Mouse (Mus musculus) MEL (cell line): ENCODE results near the gene Gm8251. TPM values are rescaled to one million over a fixed set of nuclear protein-coding genes. Genes with fewer than 3 reads are reported as not detected.

Experiments used
- DNase-seq: peaks from one replicate; pipeline ENCODE4 v3.0.0; 2011; ENCODE audit warnings: low read depth, low spot score
- H3K27ac ChIP-seq: 2 replicates; pipeline ENCODE4 v1.5.1; 2012; ENCODE audit warnings: low read depth, mild to moderate bottlenecking, control low read depth, low read length, moderate library complexity; ENCODE audit not compliant: control insufficient read depth
- H3K27me3 ChIP-seq, 2 experiments: fragments of 150-350 bp in 1 of 2; sonication (generic) in 1 of 2; 2 replicates each; pipeline ENCODE4 v1.6.1; 2012; ENCODE audit warnings: low read length in 2 of 2, mild to moderate bottlenecking in 2 of 2, improper control_type of control experiment in 1 of 2, moderate library complexity in 1 of 2; ENCODE audit not compliant: insufficient read depth in 2 of 2, control insufficient read depth in 1 of 2
- H3K36me3 ChIP-seq, 2 experiments: 2 replicates each; pipeline ENCODE4 v1.6.1; 2012 to 2014; ENCODE audit warnings: low read length in 2 of 2, improper control_type of control experiment in 1 of 2, inconsistent platforms in 1 of 2, mild to moderate bottlenecking in 1 of 2; ENCODE audit not compliant: insufficient read depth in 2 of 2, control insufficient read depth in 1 of 2
- H3K4me1 ChIP-seq, 2 experiments: fragments of 150-350 bp in 1 of 2; sonication (generic) in 1 of 2; 2 replicates each; pipeline ENCODE4 v1.6.1; 2012; ENCODE audit warnings: low read length in 2 of 2, improper control_type of control experiment in 1 of 2, mild to moderate bottlenecking in 1 of 2; ENCODE audit not compliant: insufficient read depth in 2 of 2, control insufficient read depth in 1 of 2
- H3K4me3 ChIP-seq, 2 experiments: fragments of 150-350 bp in 1 of 2; sonication (generic) in 1 of 2; 2 replicates each; pipeline ENCODE4 v1.5.1; 2012; ENCODE audit warnings: low read depth in 2 of 2, low read length in 2 of 2, mild to moderate bottlenecking in 2 of 2, moderate library complexity in 2 of 2, control low read depth in 1 of 2, improper control_type of control experiment in 1 of 2; ENCODE audit not compliant: control insufficient read depth in 1 of 2, insufficient read depth in 1 of 2
- H3K79me2 ChIP-seq: 2 replicates; pipeline ENCODE4 v1.6.1; 2012; ENCODE audit warnings: mild to moderate bottlenecking, low read length, moderate library complexity; ENCODE audit not compliant: control insufficient read depth, poor library complexity, insufficient read depth
- H3K9ac ChIP-seq: 2 replicates; pipeline ENCODE4 v1.6.1; 2012; ENCODE audit warnings: low read depth, mild to moderate bottlenecking, control low read depth, low read length, moderate library complexity; ENCODE audit not compliant: control insufficient read depth, poor library complexity, severe bottlenecking
- H3K9me3 ChIP-seq: fragments of 150-350 bp; sonication (generic); replicated peaks from 2 replicates; pipeline ENCODE4 v1.6.1; 2012; ENCODE audit warnings: mild to moderate bottlenecking, low read length, improper control_type of control experiment, moderate library complexity; ENCODE audit not compliant: insufficient read depth
- BHLHE40 ChIP-seq: IDR thresholded peaks from 2 replicates; pipeline ENCODE4 v1.6.1; 2012; ENCODE audit warnings: low read depth, mild to moderate bottlenecking, inconsistent platforms, low read length, improper control_type of control experiment, borderline replicate concordance
- CHD1 ChIP-seq: IDR thresholded peaks from 2 replicates; pipeline ENCODE4 v1.6.1; 2012; ENCODE audit warnings: low read depth, mild to moderate bottlenecking, inconsistent platforms, low read length, improper control_type of control experiment
- E2F4 ChIP-seq: IDR thresholded peaks from 2 replicates; pipeline ENCODE4 v1.6.1; 2011; ENCODE audit warnings: low read depth, low read length, improper control_type of control experiment, borderline replicate concordance
- ELF1 ChIP-seq: IDR thresholded peaks from 2 replicates; pipeline ENCODE4 v1.6.1; 2014; ENCODE audit warnings: low read depth, mild to moderate bottlenecking, inconsistent platforms, low read length, improper control_type of control experiment, moderate library complexity
- EP300 ChIP-seq, 2 experiments: IDR thresholded peaks; 2 replicates each; pipeline ENCODE4 v1.6.1; 2011; ENCODE audit warnings: improper control_type of control experiment in 2 of 2, low read length in 2 of 2, low read depth in 1 of 2, mild to moderate bottlenecking in 1 of 2
- GABPA ChIP-seq: IDR thresholded peaks from 2 replicates; pipeline ENCODE4 v1.6.1; 2012; ENCODE audit warnings: low read depth, mild to moderate bottlenecking, inconsistent platforms, low read length, improper control_type of control experiment, moderate library complexity
- JUND ChIP-seq: IDR thresholded peaks from 2 replicates; pipeline ENCODE4 v1.6.1; 2011; ENCODE audit warnings: low read depth, mild to moderate bottlenecking, improper control_type of control experiment, low read length
- KAT2A ChIP-seq: conservative IDR thresholded peaks from 2 replicates; pipeline ENCODE4 v1.6.1; 2012; ENCODE audit warnings: low read depth, low read length, improper control_type of control experiment, inconsistent platforms
- MAX ChIP-seq: IDR thresholded peaks from 2 replicates; pipeline ENCODE4 v1.6.1; 2011; ENCODE audit warnings: low read length, improper control_type of control experiment
- NELFE ChIP-seq: IDR thresholded peaks from 2 replicates; pipeline ENCODE4 v1.6.1; 2011; ENCODE audit warnings: low read depth, low read length, improper control_type of control experiment
- POLR2A ChIP-seq, 2 experiments: IDR thresholded peaks; 2 replicates each; pipeline ENCODE4 v1.6.1; 2011 to 2012; ENCODE audit warnings: low read length in 2 of 2, mild to moderate bottlenecking in 2 of 2, control low read depth in 1 of 2, improper control_type of control experiment in 1 of 2, low read depth in 1 of 2, moderate library complexity in 1 of 2; ENCODE audit not compliant: control insufficient read depth in 1 of 2, insufficient read depth in 1 of 2, poor library complexity in 1 of 2
- TAL1 ChIP-seq: IDR thresholded peaks from 2 replicates; pipeline ENCODE4 v1.6.1; 2012; ENCODE audit warnings: mild to moderate bottlenecking, inconsistent platforms, low read length, moderate library complexity, mixed read lengths
- TBP ChIP-seq: IDR thresholded peaks from 2 replicates; pipeline ENCODE4 v1.8.0; 2011; ENCODE audit warnings: low read depth, low read length, improper control_type of control experiment
- TCF12 ChIP-seq: IDR thresholded peaks from 2 replicates; pipeline ENCODE4 v1.6.1; 2014; ENCODE audit warnings: low read depth, mild to moderate bottlenecking, inconsistent platforms, low read length, improper control_type of control experiment, moderate library complexity
- ZKSCAN1 ChIP-seq: IDR thresholded peaks from 2 replicates; pipeline ENCODE4 v1.6.1; 2012; ENCODE audit warnings: low read depth, mild to moderate bottlenecking, inconsistent platforms, low read length, improper control_type of control experiment, moderate library complexity
- ZNF384 ChIP-seq: IDR thresholded peaks from 2 replicates; pipeline ENCODE4 v1.6.1; 2012; ENCODE audit warnings: low read depth, mild to moderate bottlenecking, inconsistent platforms, low read length, improper control_type of control experiment
- polyA plus RNA-seq, 2 experiments: library from polyadenylated mRNA; stranded (reverse) in 1 of 2; unstranded in 1 of 2; fragments of >175 nt in 1 of 2; fragments of >200 nt in 1 of 2; gene quantifications; 2 replicates each; pipeline versions ENCODE4 v1.2.1 to v1.2.4; 2012; ENCODE audit warnings: low replicate concordance in 2 of 2, low read depth in 1 of 2; ENCODE audit not compliant: insufficient read length in 2 of 2, insufficient read depth in 1 of 2, missing spikeins in 1 of 2
- total RNA-seq: library from RNA; depleted of rRNA; stranded (reverse); fragments of 300-350 nt; gene quantifications from 2 replicates; pipeline ENCODE4 v1.2.3, GENCODE M21; 2012

Gm8251 gene
- total and polyA plus RNA-seq, 3 experiments: 0.04 to 0.14 TPM; not detected in 1

GRCm38 (mm10) chr1:44041797-44042554 lies 19.8 kb downstream of the Gm8251 start (continued):
- TF ChIP-seq POLR2A (IDR thresholded peaks at IDR 0.05; ENCODE audit: control insufficient read depth in 1 of 2, insufficient read depth in 1 of 2, low read depth in 1 of 2, low read length in 2 of 2, poor library complexity in 1 of 2): peak in 1 of 2 experiments; percentile 44; a peak in 1 of 4 replicates

- H3K4me3 ChIP-seq: no peak overlapping the region
- H3K27me3 ChIP-seq: 0 out of 4 replicates have a peak, but pooled peaks cover 0 to 2% of the 10 kb centered on the region in 2 experiments
- H3K4me1 ChIP-seq: no peaks in the 10 kb centered on the region
- no peaks in the 10 kb centered on the region for H3K79me2 ChIP-seq
- no peak for TF ChIP-seq JUND
- no peak for TF ChIP-seq ZNF384
- TF ChIP-seq TAL1: no peak
- no peak for TF ChIP-seq MAX
- TF ChIP-seq, all 39 proteins: peak for 0
- Histone ChIP-seq H3K9me3 (no peaks in the 10 kb centered on the region), H3K36me3 (no peaks in the 10 kb centered on the region), H3K27ac (no peak overlapping the region), H3K9ac (no peak overlapping the region)
- DNase-seq: no peak
Observed at GRCm38 (mm10) chr1:44032948-44033347, 28.8 kb downstream of the Gm8251 start.

GRCm38 (mm10) chr1:44032213-44032612 lies 29.5 kb downstream of the Gm8251 start:
- no peak overlapping the region for H3K9ac ChIP-seq
- no peak overlapping the region for H3K4me3 ChIP-seq
- no peaks in the 10 kb centered on the region for H3K79me2 ChIP-seq
- DNase-seq: no peak
- H3K4me1 ChIP-seq: no peaks in the 10 kb centered on the region
- H3K27ac ChIP-seq: no peak overlapping the region
- H3K9me3 ChIP-seq: no peaks in the 10 kb centered on the region
- H3K27me3 ChIP-seq: 0 out of 4 replicates have a peak, but pooled peaks cover 0 to 2% of the 10 kb centered on the region in 2 experiments
- H3K36me3 ChIP-seq: no peaks in the 10 kb centered on the region
- TF ChIP-seq EP300 (IDR thresholded peaks at IDR 0.05; ENCODE audit: low read depth in 1 of 2, low read length in 2 of 2) (no peak), BHLHE40 (no peak), NELFE (no peak), ZKSCAN1 (no peak), JUND (no peak), E2F4 (no peak), TCF12 (no peak), ELF1 (no peak), CHD1 (no peak), TBP (no peak), MAX (no peak), KAT2A (no peak), ZNF384 (no peak), GABPA (no peak)
